Mouse (Mus musculus) kidney, postnatal 0 days (tissue): ENCODE measurements around the gene Plk5. TPM values are rescaled to one million over a fixed set of nuclear protein-coding genes. Genes with fewer than 3 reads are reported as not detected.

Source experiments
- ATAC-seq: fragments of 200-750 bp; cut with Nextera tagmentation; replicated peaks from 2 replicates; pipeline ENCODE4 v1.8.0; 2017; ENCODE audit warnings: low read depth, moderate number of reproducible peaks, moderate TSS enrichment, moderate library complexity; ENCODE audit not compliant: low FRiP score
- DNase-seq: peaks from one replicate; pipeline ENCODE4 v3.0.0-alpha.2; 2016; ENCODE audit warnings: low spot score
- H3K27ac ChIP-seq: fragments of 300-500 bp; sonication (generic); 2 replicates; pipeline ENCODE4 v1.5.1; 2014; ENCODE audit warnings: mild to moderate bottlenecking
- H3K27me3 ChIP-seq: fragments of 300-500 bp; sonication (generic); 2 replicates; pipeline ENCODE4 v1.6.1; 2014; ENCODE audit warnings: low read length, mixed read lengths; ENCODE audit not compliant: insufficient read depth
- H3K36me3 ChIP-seq: fragments of 300-500 bp; sonication (generic); 2 replicates; pipeline ENCODE4 v1.6.1; 2014; ENCODE audit warnings: low read length, mixed read lengths; ENCODE audit not compliant: insufficient read depth
- H3K4me1 ChIP-seq: fragments of 300-500 bp; sonication (generic); replicated peaks from 2 replicates; pipeline ENCODE4 v1.6.1; 2014; ENCODE audit warnings: antibody characterized with exemption, low read length, mixed read lengths; ENCODE audit not compliant: insufficient read depth
- H3K4me2 ChIP-seq: fragments of 300-500 bp; sonication (generic); 2 replicates; pipeline ENCODE4 v1.6.1; 2014; ENCODE audit warnings: mild to moderate bottlenecking, low read length, moderate library complexity, mixed read lengths
- H3K4me3 ChIP-seq: fragments of 300-500 bp; sonication (generic); replicated peaks from 2 replicates; pipeline ENCODE4 v1.5.1; 2014; ENCODE audit warnings: low read depth, low read length
- H3K9ac ChIP-seq: fragments of 300-500 bp; sonication (generic); 2 replicates; pipeline ENCODE4 v1.6.1; 2014; ENCODE audit warnings: low read depth, low read length
- H3K9me3 ChIP-seq: fragments of 300-500 bp; sonication (generic); replicated peaks from 2 replicates; pipeline ENCODE4 v1.6.1; 2016; ENCODE audit warnings: low read length, inconsistent platforms, mixed read lengths
- CTCF ChIP-seq: IDR thresholded peaks from 2 replicates; pipeline ENCODE4 v1.5.1; 2016; ENCODE audit warnings: antibody characterized with exemption, low read depth, mild to moderate bottlenecking, moderate library complexity
- WGBS: fragments of 180-500 bp; shearing (Covaris S2); extraction: QIAGEN DNeasy Blood & Tissue Kit; methylation state at CpG from one replicate; pipeline ENCODE4 v1.1.7; 2014; 5-methylcytosine and 5-hydroxymethylcytosine counted together
- polyA plus RNA-seq: library from polyadenylated mRNA; unstranded; fragments of >200 nt; fragmentation: Nextera tagmentation; extraction: Ambion mirVana; gene quantifications from 2 replicates; pipeline ENCODE4 v1.2.1, GENCODE M21; 2015

Gene Plk5
- polyA plus RNA-seq, 1 experiment from 2014 or later: 0.51 TPM

DNA sequence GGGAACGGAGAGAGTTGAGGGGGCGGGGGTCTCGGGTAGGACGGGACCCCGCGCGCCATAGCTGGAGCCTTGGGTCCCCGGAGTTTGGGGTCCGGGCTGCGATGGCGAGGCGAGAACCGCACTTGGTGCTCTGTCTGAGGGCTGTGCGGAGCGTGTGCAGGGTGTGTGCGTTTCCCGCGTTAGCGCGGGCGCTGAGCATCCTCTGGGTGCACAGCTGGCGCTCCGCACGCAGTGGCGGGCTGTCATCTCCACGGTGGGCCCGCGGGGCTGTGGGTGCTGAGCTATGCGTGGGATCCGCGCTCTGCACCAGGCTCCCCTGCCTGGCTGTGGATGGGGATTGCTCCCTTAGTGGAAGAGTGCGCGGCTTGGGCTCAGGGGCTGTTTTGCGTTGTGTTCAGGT lies 478 bp downstream of the Plk5 start:
- DNase-seq (no peak), ATAC-seq (no peak)
- Histone ChIP-seq H3K27ac (no peak overlapping the region), H3K27me3 (peaks cover 32% of the 10 kb centered on the region), H3K4me2 (peak overlapping the region; percentile 53), H3K9me3 (no peaks in the 10 kb centered on the region), H3K4me3 (peak overlapping the region; percentile 27), H3K9ac (no peak overlapping the region; the same call in 1 of the 2 replicates), H3K36me3 (no peaks in the 10 kb centered on the region), H3K4me1 (peaks cover 13% of the 10 kb centered on the region; the same call in 1 of the 2 replicates)
- WGBS: 2% methylated on average over 33 of the region's 34 CpGs
- TF ChIP-seq CTCF: no peak

DNA sequence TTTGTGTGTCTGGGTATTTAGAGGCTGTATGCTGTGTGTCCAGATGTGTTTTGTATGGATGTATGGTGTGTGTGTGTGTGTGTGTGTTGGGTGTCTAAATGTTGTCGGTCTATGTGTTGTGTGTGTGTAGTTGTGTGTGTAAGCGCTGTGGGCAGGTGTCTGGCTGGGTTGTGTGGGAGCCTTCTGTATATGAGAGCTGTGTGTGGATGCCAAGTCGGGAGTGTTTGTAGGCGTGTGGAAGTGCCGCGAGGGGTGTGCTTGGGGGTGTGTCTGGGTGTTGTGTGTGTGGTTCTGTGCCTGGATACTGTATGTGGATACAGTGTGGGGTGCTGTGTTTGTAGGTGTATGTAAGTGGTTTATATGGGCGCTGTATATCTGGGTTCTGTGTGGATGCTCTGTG lies 1.1 kb downstream of the Plk5 start:
- 27% methylated on average over 7 of the region's 7 CpGs for WGBS
- DNase-seq (no peak), ATAC-seq (no peak)
- no peak overlapping the region for H3K27ac ChIP-seq
- peaks cover 32% of the 10 kb centered on the region for H3K27me3 ChIP-seq
- H3K4me3 ChIP-seq: no peak overlapping the region
- H3K36me3 ChIP-seq: no peaks in the 10 kb centered on the region
- no peak for TF ChIP-seq CTCF
- no peak overlapping the region for H3K9ac ChIP-seq
- peaks cover 13% of the 10 kb centered on the region; the same call in 1 of the 2 replicates for H3K4me1 ChIP-seq
- H3K4me2 ChIP-seq: peak overlapping the region; percentile 42
- no peaks in the 10 kb centered on the region for H3K9me3 ChIP-seq

DNA sequence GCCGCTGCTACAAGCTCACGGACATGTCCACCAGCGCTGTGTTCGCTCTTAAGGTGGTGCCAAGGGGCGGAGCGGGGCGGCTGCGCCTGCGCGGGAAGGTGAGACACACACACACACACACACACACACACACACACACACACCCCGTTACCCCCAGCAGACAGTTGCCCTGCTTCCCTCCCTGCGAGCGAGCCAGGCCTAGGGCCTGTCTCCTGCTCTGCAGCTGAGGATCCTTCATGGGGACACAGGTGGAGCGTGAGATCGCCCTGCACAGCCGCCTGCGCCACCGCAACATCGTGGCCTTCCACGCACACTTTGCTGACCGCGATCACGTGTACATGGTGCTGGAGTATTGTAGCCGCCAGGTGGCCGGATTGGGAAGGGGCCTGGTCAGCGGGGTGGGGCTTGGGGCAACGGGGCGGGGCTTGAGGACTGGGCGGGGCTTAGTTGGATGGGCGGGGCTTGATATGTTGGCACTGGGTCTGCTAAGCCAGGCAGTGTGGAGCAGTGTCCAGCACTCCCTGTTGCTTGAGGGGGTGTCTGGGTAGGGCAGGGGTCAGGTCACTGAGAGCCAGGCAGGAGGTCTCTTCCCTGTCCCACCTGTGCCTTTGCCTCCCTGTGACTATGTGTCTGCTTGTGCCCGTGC lies 1.9 kb downstream of the Plk5 start:
- ATAC-seq (peak; percentile 55), DNase-seq (no peak)
- Histone ChIP-seq H3K4me2 (peak overlapping the region; percentile 42), H3K27ac (no peak overlapping the region), H3K4me1 (peaks cover 13% of the 10 kb centered on the region; the same call in 1 of the 2 replicates), H3K27me3 (peaks cover 32% of the 10 kb centered on the region), H3K9me3 (no peaks in the 10 kb centered on the region), H3K36me3 (no peaks in the 10 kb centered on the region), H3K9ac (0 out of 2 replicates have a peak overlapping the region, but pooled peaks have one; percentile 23), H3K4me3 (no peak overlapping the region)
- WGBS: 5% methylated on average over 31 of the region's 31 CpGs
- peak; percentile 48 for TF ChIP-seq CTCF

DNA sequence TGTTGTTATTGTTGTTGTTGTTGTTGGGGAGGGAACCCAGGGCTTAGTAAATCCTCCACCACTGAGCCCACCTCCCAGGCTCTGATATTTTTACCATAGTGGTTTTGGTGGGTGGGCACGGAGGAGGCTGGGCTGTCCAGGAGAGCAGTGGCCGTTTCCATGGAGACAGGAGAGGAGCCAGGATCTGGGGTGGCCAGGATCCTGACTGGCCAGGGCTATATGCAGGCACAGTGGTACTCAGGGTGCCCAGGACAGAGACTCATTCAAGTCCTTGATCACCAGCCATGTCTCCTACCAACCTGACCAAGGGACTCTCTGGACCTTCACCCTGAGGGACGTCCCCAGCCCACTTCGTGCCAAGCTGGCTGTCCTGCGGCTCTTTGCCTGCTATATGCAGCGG lies 7.5 kb downstream of the Plk5 start:
- no peaks in the 10 kb centered on the region for H3K9me3 ChIP-seq
- no peak for TF ChIP-seq CTCF
- ATAC-seq (no peak), DNase-seq (no peak)
- 25% methylated on average over 6 of the region's 6 CpGs for WGBS
- H3K4me3 ChIP-seq: no peak overlapping the region
- H3K27ac ChIP-seq: no peak overlapping the region
- H3K4me1 ChIP-seq: no peaks in the 10 kb centered on the region
- H3K4me2 ChIP-seq: no peak overlapping the region
- H3K36me3 ChIP-seq: no peaks in the 10 kb centered on the region
- no peak overlapping the region for H3K9ac ChIP-seq
- H3K27me3 ChIP-seq: no peaks in the 10 kb centered on the region

DNA sequence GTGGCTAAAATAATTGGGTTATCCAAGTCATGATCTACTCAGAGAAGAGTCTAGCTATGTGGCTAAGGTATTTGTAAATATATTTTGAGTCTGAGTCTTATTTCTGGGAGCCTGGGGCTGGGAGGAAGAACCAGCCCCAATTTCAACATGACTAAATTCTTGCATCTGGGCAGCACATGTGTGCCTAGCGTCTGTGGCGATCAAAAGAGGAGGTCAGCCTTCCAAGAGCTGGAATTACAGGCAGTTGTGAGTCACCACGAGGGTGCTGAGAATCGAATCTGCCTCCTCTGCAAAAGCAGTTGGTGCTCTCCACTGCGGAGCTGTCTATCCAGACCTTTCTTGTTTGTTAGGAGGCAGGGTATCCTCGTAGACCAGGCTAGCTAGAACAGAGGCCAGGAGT lies 9.5 kb downstream of the Plk5 start:
- DNase-seq (no peak), ATAC-seq (no peak)
- Histone ChIP-seq H3K4me3 (no peak overlapping the region), H3K36me3 (no peaks in the 10 kb centered on the region), H3K27me3 (no peaks in the 10 kb centered on the region), H3K9ac (no peak overlapping the region), H3K4me2 (no peak overlapping the region), H3K9me3 (no peaks in the 10 kb centered on the region), H3K27ac (no peak overlapping the region), H3K4me1 (no peaks in the 10 kb centered on the region)
- 71% methylated on average over 6 of the region's 6 CpGs for WGBS
- no peak for TF ChIP-seq CTCF

DNA sequence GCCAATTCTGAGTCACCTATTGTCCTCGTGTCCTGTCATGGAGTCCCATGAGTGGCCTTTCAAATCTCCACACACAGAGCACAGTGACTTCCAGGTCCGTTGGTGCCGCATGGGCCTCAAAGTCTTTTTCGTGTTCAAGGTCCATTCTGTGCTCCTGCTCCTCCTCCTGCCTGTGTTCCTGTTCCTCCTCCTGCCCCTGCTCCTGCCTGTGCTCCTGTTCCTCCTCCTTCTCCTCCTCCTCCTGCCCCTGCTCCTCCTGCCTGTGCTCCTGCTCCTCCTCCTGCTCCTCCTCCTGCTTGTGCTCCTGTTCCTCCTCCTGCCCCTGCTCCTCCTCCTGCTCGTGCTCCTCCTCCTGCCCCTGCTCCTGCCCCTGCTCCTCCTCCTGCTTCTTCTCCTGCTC lies 11.7 kb downstream of the Plk5 start:
- H3K27ac ChIP-seq: no peak overlapping the region
- no peaks in the 10 kb centered on the region for H3K36me3 ChIP-seq
- no peaks in the 10 kb centered on the region for H3K9me3 ChIP-seq
- H3K4me2 ChIP-seq: no peak overlapping the region
- no peak for ATAC-seq
- no peaks in the 10 kb centered on the region for H3K27me3 ChIP-seq
- WGBS: 31% methylated on average over 5 of the region's 5 CpGs
- H3K9ac ChIP-seq: no peak overlapping the region
- DNase-seq: no peak
- TF ChIP-seq CTCF: no peak
- H3K4me1 ChIP-seq: no peaks in the 10 kb centered on the region
- no peak overlapping the region for H3K4me3 ChIP-seq

DNA sequence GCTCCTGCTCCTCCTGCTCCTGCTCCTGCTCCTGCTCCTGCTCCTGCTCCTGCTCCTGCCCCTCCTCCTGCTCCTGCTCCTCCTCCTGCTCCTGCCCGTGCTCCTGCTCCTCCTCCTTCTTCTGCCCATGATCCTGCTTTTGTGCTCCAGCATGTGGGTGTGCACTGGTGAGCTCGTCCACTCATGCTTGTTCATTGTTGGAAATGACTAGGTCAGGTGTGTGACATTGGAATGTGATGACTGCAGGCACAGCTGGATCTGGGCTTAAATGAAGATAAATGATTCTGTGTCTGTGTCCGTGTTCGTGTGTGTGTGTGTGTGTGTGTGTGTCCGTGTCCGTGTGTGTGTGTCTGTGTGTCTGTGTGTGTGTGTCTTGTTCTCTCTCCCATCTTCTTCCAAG lies 12.1 kb downstream of the Plk5 start:
- WGBS: 92% methylated on average over 6 of the region's 6 CpGs

More for the DNA sequence above, 12.1 kb downstream of the Plk5 start:
- H3K9me3 ChIP-seq: no peaks in the 10 kb centered on the region
- H3K36me3 ChIP-seq: no peaks in the 10 kb centered on the region
- H3K9ac ChIP-seq: no peak overlapping the region
- H3K27ac ChIP-seq: no peak overlapping the region
- no peaks in the 10 kb centered on the region for H3K4me1 ChIP-seq
- H3K4me2 ChIP-seq: no peak overlapping the region
- H3K27me3 ChIP-seq: no peaks in the 10 kb centered on the region
- H3K4me3 ChIP-seq: no peak overlapping the region
- no peak for TF ChIP-seq CTCF
- ATAC-seq: no peak
- no peak for DNase-seq
